Mouse (Mus musculus) midbrain, embryonic 12.5 days (tissue): ENCODE results near the gene Pxdn. TPM values are rescaled to one million over a fixed set of nuclear protein-coding genes. Genes with fewer than 3 reads are reported as not detected.

Source experiments
- ATAC-seq: fragments of 200-750 bp; cut with Nextera tagmentation; 2 replicates; pipeline ENCODE4 v1.8.0; 2017; ENCODE audit warnings: low read depth, moderate TSS enrichment, moderate library complexity; ENCODE audit not compliant: low FRiP score
- H3K27ac ChIP-seq: fragments of 300-500 bp; sonication (generic); replicated peaks from 2 replicates; pipeline ENCODE4 v1.5.1; 2016; ENCODE audit warnings: mild to moderate bottlenecking
- H3K27me3 ChIP-seq: fragments of 300-500 bp; sonication (generic); 2 replicates; pipeline ENCODE4 v1.6.1; 2016; ENCODE audit warnings: mild to moderate bottlenecking
- H3K36me3 ChIP-seq: fragments of 300-500 bp; sonication (generic); 2 replicates; pipeline ENCODE4 v1.6.1; 2016
- H3K4me1 ChIP-seq: fragments of 300-500 bp; sonication (generic); 2 replicates; pipeline ENCODE4 v1.6.1; 2016
- H3K4me2 ChIP-seq: fragments of 300-500 bp; sonication (generic); replicated peaks from 2 replicates; pipeline ENCODE4 v1.6.1; 2016; ENCODE audit warnings: mild to moderate bottlenecking, moderate library complexity
- H3K4me3 ChIP-seq: fragments of 300-500 bp; sonication (generic); 2 replicates; pipeline ENCODE4 v1.5.1; 2016; ENCODE audit warnings: mild to moderate bottlenecking
- H3K9ac ChIP-seq: fragments of 300-500 bp; sonication (generic); replicated peaks from 2 replicates; pipeline ENCODE4 v1.6.1; 2016; ENCODE audit warnings: mild to moderate bottlenecking, moderate library complexity
- H3K9me3 ChIP-seq: fragments of 300-500 bp; sonication (generic); 2 replicates; pipeline ENCODE4 v1.6.1; 2016; ENCODE audit warnings: mild to moderate bottlenecking
- WGBS: fragments of 180-500 bp; shearing (Covaris S2); methylation state at CpG from one replicate; pipeline ENCODE4 v1.1.7; 2016; 5-methylcytosine and 5-hydroxymethylcytosine counted together
- polyA plus RNA-seq: library from polyadenylated mRNA; unstranded; fragments of >200 nt; fragmentation: Nextera tagmentation; extraction: Ambion mirVana; gene quantifications from 2 replicates; pipeline ENCODE4 v1.2.1, GENCODE M21; 2016

Gene Pxdn
- polyA plus RNA-seq, 1 experiment from 2014 or later: 83.6 TPM

DNA sequence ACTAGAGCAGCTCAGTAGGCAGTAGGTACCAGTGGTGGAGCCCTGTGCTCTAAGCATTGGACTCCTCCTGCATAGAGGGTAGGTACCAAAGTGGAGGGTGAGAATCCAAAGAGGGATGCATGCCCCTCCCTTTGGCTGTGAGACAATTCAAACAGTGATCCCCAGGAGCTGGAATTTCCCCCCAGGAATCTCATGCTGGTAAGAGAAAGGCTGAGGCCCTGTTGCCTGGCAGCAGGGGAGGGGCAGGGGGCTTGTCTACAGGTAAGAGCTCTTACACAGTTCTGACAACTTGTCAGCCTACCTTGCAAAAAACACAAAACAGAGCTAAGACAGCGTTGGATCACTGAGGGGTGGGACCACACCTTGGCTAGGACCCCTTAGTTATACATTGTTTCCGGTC is 3.9 kb upstream of the Pxdn start:
- peaks cover 5% of the 10 kb centered on the region; the same call in 1 of the 2 replicates for H3K27me3 ChIP-seq
- no peak overlapping the region for H3K27ac ChIP-seq
- H3K9me3 ChIP-seq: no peaks in the 10 kb centered on the region
- no peak overlapping the region for H3K4me3 ChIP-seq
- no peak for ATAC-seq
- H3K4me2 ChIP-seq: no peak overlapping the region
- no peak overlapping the region for H3K9ac ChIP-seq
- H3K36me3 ChIP-seq: no peaks in the 10 kb centered on the region
- WGBS: 71% methylated on average over 2 of the region's 2 CpGs
- H3K4me1 ChIP-seq: 0 out of 2 replicates have a peak, but pooled peaks cover 8% of the 10 kb centered on the region

DNA sequence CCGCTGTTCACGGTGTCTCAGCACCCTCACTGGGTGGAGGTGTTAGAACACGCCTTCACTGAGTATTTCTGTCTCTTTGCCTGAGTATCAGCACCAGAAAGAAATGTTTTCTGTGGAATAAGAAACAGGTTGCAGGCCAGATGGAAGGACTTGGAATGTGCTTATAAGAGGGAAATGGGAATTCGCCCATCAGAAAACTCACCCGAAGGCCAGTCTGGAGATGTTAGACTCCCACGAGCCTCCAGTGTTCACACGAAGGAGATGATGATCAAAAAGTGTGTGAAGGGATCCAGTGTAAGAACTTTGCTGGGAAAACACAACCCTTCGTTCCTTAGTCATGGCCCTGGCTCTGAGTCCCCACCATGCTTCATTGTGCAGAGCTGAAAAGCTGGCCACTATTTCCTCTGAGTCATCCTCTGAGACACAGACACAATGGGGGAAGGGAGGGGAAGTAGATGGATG is 3.3 kb upstream of the Pxdn start:
- H3K9me3 ChIP-seq: no peaks in the 10 kb centered on the region
- H3K9ac ChIP-seq: no peak overlapping the region
- H3K4me3 ChIP-seq: no peak overlapping the region
- peaks cover 5% of the 10 kb centered on the region; the same call in 1 of the 2 replicates for H3K27me3 ChIP-seq
- H3K36me3 ChIP-seq: no peaks in the 10 kb centered on the region
- H3K4me2 ChIP-seq: no peak overlapping the region
- H3K27ac ChIP-seq: no peak overlapping the region
- peaks cover 9% of the 10 kb centered on the region for H3K4me1 ChIP-seq
- no peak for ATAC-seq
- 77% methylated on average over 8 of the region's 8 CpGs for WGBS

DNA sequence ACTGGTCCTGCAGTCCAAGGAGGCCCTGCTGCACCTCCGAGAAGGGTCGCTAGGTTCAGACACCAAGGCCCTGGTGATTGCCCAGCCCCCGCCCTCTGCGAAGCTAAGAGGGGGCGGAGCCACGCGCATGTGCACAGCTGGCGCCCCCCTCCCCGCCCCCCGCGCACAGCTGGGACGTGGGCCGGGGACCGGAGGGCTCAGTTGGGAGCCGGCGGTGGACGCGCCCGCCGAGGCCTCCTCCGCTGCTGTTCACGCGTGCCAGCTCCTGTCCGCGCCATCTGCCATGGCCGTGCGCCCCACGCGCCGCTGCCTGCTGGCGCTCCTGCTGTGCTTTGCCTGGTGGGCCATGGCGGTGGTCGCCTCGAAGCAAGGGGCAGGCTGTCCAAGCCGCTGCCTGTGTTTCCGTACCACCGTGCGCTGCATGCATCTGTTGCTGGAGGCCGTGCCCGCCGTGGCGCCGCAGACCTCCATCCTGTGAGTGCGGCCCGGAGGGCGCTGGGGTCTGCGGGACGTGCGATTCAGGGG is 505 bp downstream of the Pxdn start:
- Histone ChIP-seq H3K36me3 (peaks cover 8% of the 10 kb centered on the region), H3K27ac (peak overlapping the region; percentile 80), H3K4me2 (peak overlapping the region; percentile 73), H3K4me1 (peaks cover 35% of the 10 kb centered on the region), H3K9ac (peak overlapping the region; percentile 94), H3K9me3 (no peaks in the 10 kb centered on the region), H3K4me3 (peak overlapping the region; percentile 91), H3K27me3 (peaks cover 5% of the 10 kb centered on the region; the same call in 1 of the 2 replicates)
- WGBS: under 1% methylated on average over 44 of the region's 49 CpGs
- peak; percentile 89 for ATAC-seq

DNA sequence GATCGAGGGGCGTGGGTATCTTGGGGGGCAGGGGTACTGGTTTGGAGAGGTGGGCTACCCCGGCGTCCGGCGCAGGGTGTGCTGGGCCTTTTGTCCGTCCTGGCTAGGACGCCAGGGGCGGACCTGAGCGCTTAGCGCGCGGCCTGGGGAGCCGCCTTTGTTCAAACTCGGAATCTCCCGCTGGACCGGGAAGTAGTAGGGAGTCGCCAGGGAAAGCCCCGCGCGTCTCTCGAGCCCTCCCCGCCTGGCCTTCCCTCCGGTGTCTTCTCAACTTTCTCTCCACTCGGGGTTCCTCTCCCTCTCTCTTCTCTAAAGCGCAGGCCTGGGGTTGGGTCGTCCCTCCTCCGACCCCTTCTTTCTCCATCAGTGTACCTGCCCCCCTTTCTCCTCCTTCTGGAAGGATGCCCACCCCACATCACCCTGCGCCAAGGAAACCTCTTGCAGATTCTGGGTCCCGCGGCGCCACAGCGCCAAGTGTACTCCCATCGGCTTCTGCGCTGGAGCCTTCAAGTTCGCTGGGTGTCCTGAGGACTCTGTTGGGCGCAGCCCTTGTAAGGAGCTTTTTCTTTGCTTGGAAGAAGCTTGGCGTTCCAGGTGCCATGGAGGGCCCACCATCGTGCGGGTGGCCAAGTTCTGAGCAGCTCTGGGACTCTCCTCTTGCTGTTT is 1.1 kb downstream of the Pxdn start:
- Histone ChIP-seq H3K27ac (peak overlapping the region; percentile 80), H3K27me3 (peaks cover 5% of the 10 kb centered on the region; the same call in 1 of the 2 replicates), H3K9ac (peak overlapping the region; percentile 94), H3K36me3 (peaks cover 8% of the 10 kb centered on the region), H3K4me3 (peak overlapping the region; percentile 91), H3K9me3 (no peaks in the 10 kb centered on the region), H3K4me2 (peak overlapping the region; percentile 73), H3K4me1 (peaks cover 35% of the 10 kb centered on the region)
- under 1% methylated on average over 32 of the region's 40 CpGs for WGBS
- peak; percentile 86 for ATAC-seq

DNA sequence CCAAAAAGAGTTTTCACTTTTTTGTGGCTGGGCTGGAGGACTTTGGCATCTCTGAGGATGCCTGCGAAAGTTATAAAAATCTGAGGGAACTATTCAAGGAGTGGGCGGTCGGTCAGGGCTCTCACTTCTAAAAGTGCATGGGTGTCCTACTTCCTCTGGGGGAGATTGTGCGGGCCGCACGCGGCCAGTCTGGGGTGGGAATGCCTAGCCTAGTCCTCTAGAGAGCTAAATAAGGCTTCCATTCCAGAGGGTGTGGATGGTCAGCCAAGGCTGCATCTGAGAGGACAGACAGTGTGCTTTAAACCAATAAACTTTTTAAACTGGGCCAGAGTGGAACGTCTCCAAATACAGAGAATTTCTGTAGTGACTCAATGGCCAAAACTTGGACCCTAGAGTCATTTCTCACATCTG is 1.9 kb downstream of the Pxdn start:
- Histone ChIP-seq H3K4me2 (peak overlapping the region; percentile 73), H3K36me3 (peaks cover 8% of the 10 kb centered on the region), H3K9me3 (no peaks in the 10 kb centered on the region), H3K9ac (peak overlapping the region; percentile 94), H3K4me3 (peak overlapping the region; percentile 91), H3K27me3 (peaks cover 5% of the 10 kb centered on the region; the same call in 1 of the 2 replicates), H3K27ac (peak overlapping the region; percentile 80; the same call in 1 of the 2 replicates), H3K4me1 (peaks cover 39% of the 10 kb centered on the region)
- no peak for ATAC-seq
- 7% methylated on average over 8 of the region's 8 CpGs for WGBS

DNA sequence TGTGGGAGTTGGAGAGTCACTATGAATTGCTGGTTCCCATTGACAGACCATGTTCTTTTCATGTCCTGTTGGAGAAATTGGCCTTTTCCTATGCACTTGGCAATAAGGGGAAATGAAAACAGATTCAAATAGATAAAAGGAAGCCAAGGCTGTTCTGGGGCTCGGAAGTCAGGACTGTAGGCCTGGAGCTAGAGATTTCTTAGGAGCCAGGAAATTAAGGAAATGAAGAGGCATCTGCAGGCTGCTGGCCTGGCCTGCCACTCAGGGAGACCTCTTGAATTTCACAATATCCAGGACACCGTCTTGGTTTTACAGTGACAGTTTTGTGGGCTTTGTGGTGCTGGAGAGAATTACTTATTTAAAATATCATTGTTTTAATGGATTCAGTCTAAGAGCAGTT is 5.0 kb downstream of the Pxdn start:
- no peak overlapping the region for H3K27ac ChIP-seq
- H3K4me2 ChIP-seq: no peak overlapping the region
- peaks cover 8% of the 10 kb centered on the region for H3K36me3 ChIP-seq
- 97% methylated on average over 2 of the region's 2 CpGs for WGBS
- no peaks in the 10 kb centered on the region for H3K9me3 ChIP-seq
- no peak for ATAC-seq
- H3K4me3 ChIP-seq: no peak overlapping the region
- H3K27me3 ChIP-seq: no peaks in the 10 kb centered on the region
- H3K4me1 ChIP-seq: peaks cover 37% of the 10 kb centered on the region
- no peak overlapping the region for H3K9ac ChIP-seq

DNA sequence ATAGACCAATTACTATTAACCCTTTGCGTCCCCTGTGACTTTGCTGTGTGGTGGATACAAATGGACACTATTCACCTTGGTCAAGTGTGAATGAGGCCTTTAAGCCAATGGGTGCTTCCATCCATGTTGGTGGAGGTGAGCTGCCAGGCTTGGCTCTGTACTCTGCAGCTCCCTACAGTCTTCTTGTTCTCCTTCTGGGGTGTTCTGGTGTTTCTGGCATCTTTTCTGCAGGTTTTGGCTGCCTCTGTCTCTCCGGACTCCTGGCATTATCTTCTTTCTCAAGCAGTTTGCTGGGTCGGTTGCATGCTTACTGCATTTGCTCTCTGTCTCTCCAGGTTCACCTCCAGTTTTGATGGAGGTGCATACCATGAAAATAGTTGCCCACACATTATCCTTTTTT is 7.2 kb downstream of the Pxdn start:
- Histone ChIP-seq H3K27me3 (no peaks in the 10 kb centered on the region), H3K9me3 (no peaks in the 10 kb centered on the region), H3K4me2 (no peak overlapping the region), H3K27ac (no peak overlapping the region), H3K36me3 (peaks cover 14% of the 10 kb centered on the region), H3K4me1 (peaks cover 27% of the 10 kb centered on the region), H3K4me3 (no peak overlapping the region), H3K9ac (no peak overlapping the region)
- WGBS: 90% methylated on average over 3 of the region's 3 CpGs
- no peak for ATAC-seq

DNA sequence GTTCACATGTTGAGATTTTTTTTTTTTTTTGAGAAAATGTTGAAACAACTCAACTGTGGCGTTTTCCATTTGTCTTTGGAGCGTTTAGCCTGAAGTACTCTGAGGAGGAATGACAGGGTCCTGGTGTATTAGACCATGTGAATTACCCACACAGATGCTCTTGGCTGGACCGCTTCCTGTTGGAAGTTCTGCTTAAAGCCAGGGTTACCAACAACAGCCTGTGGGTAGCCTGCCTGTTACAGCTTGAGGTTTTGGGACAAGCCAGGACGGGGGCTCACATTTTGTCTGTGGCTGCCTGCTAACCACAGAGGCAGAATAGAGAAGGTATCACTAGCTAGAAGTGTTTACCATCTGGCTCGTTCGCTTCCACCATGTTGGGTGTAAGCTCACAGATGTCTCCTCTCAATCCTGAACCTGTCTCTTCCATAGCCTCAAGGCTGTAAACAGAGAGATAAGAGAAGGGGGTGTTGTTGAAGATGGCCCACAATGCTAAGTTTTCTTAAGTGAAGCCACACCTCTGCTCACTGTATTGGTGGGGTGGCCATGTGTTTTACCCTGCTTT is 7.9 kb downstream of the Pxdn start:
- Histone ChIP-seq H3K4me1 (peaks cover 21% of the 10 kb centered on the region), H3K4me3 (no peak overlapping the region), H3K27me3 (no peaks in the 10 kb centered on the region), H3K9me3 (no peaks in the 10 kb centered on the region), H3K27ac (no peak overlapping the region), H3K36me3 (peaks cover 14% of the 10 kb centered on the region), H3K9ac (no peak overlapping the region), H3K4me2 (no peak overlapping the region)
- ATAC-seq: no peak
- 91% methylated on average over 6 of the region's 6 CpGs for WGBS

DNA sequence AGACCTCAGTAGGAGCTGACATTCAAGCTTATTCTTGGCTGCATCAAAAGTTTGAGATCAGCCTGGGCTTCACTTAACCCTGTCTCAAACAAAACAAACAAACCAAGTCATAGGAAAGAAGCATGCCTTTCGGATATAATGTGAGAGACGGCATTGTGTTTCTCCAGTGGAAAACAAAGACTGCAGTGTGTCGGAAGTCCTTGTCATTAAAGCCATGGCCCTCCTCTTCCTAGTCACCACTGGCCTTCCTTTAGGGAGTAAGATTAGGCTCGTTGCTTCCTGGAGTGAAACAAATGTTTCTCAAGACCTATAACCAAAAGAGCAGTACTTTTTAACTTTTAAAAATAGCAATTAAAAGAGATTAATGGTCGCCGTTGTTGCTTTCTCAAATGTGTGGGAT is 13.6 kb downstream of the Pxdn start:
- H3K4me1 ChIP-seq: peaks cover 39% of the 10 kb centered on the region
- no peak overlapping the region for H3K4me2 ChIP-seq
- no peak overlapping the region for H3K9ac ChIP-seq
- no peak for ATAC-seq
- no peak overlapping the region for H3K27ac ChIP-seq
- H3K9me3 ChIP-seq: no peaks in the 10 kb centered on the region
- 54% methylated on average over 6 of the region's 6 CpGs for WGBS
- H3K27me3 ChIP-seq: no peaks in the 10 kb centered on the region
- H3K36me3 ChIP-seq: 0 out of 2 replicates have a peak, but pooled peaks cover 6% of the 10 kb centered on the region
- no peak overlapping the region for H3K4me3 ChIP-seq

DNA sequence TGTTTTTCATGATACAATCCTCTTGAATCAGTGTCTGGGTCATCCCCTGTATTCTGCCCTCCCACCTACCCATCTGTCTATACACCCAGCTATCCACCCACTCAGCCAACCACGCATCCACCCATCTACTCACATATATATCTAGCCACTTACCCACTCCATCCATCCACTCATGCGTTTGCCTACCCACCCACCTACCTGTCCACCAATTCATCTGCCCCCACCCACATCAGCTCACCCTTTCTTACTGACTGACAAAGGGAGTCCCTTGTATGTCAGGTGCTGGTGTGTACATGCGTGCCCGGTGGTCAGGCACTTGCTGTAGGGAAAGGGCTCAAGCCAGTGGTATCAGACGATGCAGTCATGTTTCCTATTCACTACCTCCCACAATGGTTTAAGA is 14.1 kb downstream of the Pxdn start:
- Histone ChIP-seq H3K27ac (no peak overlapping the region), H3K36me3 (0 out of 2 replicates have a peak, but pooled peaks cover 6% of the 10 kb centered on the region), H3K4me2 (no peak overlapping the region), H3K4me1 (peaks cover 39% of the 10 kb centered on the region), H3K27me3 (no peaks in the 10 kb centered on the region), H3K4me3 (no peak overlapping the region), H3K9me3 (no peaks in the 10 kb centered on the region), H3K9ac (no peak overlapping the region)
- no peak for ATAC-seq
- 89% methylated on average over 5 of the region's 5 CpGs for WGBS

DNA sequence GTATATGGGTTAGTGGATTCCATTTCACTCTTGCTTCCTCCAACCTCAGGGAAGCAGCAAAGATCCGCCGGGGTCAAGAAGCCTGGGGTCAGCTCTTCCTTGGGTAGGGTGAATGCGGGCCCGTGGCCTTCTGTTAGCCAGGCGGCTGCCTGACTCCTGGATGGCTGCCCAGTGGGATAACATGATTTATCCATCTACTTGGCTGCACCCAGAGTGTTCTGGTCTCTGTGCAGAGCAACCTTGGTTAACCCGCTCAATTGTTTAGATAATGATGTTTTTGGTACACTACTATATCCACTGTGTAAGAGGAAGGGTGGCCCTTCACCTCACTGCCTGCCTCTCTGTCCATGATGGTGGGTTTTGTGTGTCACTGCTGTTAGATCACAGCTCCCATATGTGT is 14.7 kb downstream of the Pxdn start:
- WGBS: 88% methylated on average over 6 of the region's 6 CpGs
- no peaks in the 10 kb centered on the region for H3K27me3 ChIP-seq
- H3K4me3 ChIP-seq: no peak overlapping the region
- peaks cover 10% of the 10 kb centered on the region for H3K36me3 ChIP-seq
- no peak for ATAC-seq
- no peak overlapping the region for H3K4me2 ChIP-seq
- H3K4me1 ChIP-seq: peaks cover 42% of the 10 kb centered on the region
- no peak overlapping the region for H3K27ac ChIP-seq
- H3K9me3 ChIP-seq: no peaks in the 10 kb centered on the region
- no peak overlapping the region for H3K9ac ChIP-seq

DNA sequence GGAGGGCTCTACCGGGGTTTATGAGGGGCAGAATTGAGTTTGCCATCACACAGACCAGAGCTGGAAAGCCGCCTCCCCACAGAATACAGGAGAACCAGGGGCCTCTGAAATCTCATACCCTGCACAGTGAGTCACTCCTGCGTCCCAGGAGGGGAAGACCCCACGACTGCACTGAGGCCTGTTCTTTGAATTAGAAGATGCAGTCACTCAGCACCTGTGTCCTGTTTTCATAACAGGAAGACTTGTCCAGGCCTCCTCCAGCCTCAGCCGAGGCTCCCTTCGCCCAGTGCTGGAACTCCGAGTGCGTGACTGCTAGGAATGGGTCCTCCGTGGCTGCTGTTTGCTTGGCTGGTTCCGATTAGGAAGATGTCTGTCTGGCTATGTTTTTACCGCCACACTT is 16.6 kb downstream of the Pxdn start:
- Histone ChIP-seq H3K27me3 (no peaks in the 10 kb centered on the region), H3K4me1 (peaks cover 45% of the 10 kb centered on the region), H3K4me2 (no peak overlapping the region), H3K4me3 (no peak overlapping the region), H3K9me3 (no peaks in the 10 kb centered on the region), H3K27ac (peak overlapping the region; percentile 36), H3K36me3 (peaks cover 10% of the 10 kb centered on the region), H3K9ac (no peak overlapping the region)
- no peak; the same call in 1 of the 2 replicates for ATAC-seq
- WGBS: 66% methylated on average over 11 of the region's 11 CpGs
